Mouse (Mus musculus): ENCODE measurements around the gene Ptprm. TPM values are rescaled to one million over a fixed set of nuclear protein-coding genes. Genes with fewer than 3 reads are reported as not detected.

Gene Ptprm
- polyA plus RNA-seq, 1 experiment from 2014 or later: 17.7 TPM

DNA sequence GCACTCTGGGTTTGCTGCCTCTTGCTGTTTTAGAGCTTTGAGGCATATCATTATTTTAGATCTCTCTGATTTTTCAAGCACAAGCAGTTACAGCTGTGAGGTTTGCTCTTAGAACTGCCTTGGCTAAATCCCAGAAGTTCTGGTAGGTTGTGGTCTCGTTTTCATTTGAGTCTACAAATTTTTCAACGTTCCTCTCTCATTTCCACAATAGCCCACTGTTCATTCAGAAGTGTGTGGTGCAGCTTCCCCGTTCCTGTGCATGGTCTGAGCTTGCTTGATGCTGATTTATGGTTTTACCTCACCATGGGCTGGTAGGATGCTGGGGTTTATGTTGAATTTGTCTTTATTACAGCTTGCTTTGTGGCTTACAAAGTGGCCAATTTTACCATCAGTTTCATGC is 695.0 kb downstream of the Ptprm start:
- Histone ChIP-seq H3K4me2 (no peak overlapping the region), H3K4me1 (no peaks in the 10 kb centered on the region; the same call in 1 of the 2 replicates), H3K36me3 (no peaks in the 10 kb centered on the region), H3K27me3 (no peaks in the 10 kb centered on the region), H3K9me3 (no peaks in the 10 kb centered on the region), H3K9ac (no peak overlapping the region), H3K27ac (no peak overlapping the region), H3K4me3 (no peak overlapping the region)
- no peak for ATAC-seq (ENCODE audit: insufficient number of reproducible peaks, low FRiP score, low TSS enrichment, low read depth)
- 19% methylated on average over 3 of the region's 3 CpGs for WGBS

DNA sequence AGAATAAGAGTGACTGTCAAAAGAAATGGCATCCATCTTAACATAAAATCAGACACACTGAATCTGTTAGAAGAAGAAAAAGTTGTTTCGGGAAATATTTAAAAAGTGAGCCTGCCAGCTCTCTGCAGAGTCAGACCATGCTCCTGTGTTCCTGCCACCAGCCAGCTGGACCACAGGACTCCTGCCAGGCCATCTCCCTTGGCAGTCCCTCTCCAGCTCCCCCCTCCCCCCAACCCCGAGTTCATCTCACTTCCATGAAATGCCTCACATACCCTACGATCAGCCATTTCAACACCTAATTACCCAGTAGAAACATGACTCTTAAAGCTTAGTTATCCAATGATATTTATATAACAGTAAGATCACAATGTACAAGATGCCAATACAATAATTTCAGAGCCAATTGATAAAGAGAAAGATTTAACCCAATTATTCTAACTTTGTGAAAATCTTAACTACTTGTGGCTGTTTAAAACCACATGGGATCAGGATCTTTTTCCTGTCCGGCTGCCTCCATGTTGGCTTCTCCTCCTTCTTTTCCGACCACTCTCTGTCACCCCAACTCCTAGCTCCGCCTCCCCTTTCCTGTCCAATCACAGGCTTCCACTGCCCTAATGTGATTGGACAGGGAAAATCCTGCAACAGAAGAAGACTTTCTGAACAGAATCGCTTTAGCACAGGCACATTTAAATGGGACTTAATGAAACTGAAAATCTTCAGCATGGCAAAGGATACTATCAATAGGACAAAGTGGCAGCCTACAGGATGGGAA is 716.1 kb downstream of the Ptprm start:
- H3K9ac ChIP-seq: no peak overlapping the region
- WGBS: 75% methylated on average over 7 of the region's 7 CpGs
- no peak overlapping the region for H3K4me3 ChIP-seq
- no peak overlapping the region for H3K4me2 ChIP-seq
- no peak for ATAC-seq (ENCODE audit: insufficient number of reproducible peaks, low FRiP score, low TSS enrichment, low read depth)
- no peak overlapping the region for H3K27ac ChIP-seq
- no peaks in the 10 kb centered on the region for H3K36me3 ChIP-seq
- no peaks in the 10 kb centered on the region for H3K27me3 ChIP-seq
- no peaks in the 10 kb centered on the region for H3K4me1 ChIP-seq
- no peaks in the 10 kb centered on the region for H3K9me3 ChIP-seq

DNA sequence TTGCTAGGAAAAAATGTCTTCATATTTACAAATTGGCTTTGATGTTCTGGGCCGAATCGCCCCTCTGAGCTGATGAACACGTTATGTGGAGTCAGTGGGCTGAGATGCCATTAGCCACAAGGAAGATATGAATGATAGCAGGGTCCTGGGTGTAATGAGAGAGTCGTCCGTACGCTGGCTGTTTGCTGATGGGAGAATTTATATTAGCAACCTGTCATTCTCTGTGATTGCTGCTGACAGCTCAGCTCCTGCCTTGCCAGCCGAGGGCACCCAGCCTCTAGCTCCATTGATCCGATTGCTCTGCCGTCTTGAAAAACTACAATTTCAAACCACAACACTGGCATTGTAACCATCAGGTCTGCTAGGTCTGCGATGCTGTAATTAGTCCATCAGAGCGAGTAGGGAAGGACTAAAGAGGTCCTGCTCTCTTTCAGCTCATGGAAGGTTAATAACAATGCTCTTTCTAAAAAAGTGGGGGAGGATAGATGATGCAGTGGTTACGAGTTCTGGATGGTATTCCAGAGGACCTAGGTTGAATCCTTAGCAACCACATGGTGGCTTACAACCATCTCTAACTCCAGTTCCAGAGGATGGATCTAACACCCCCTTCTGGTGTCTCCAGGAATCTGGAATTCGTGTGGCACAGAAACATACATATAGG is 734.1 kb downstream of the Ptprm start:
- H3K9ac ChIP-seq: no peak overlapping the region
- no peaks in the 10 kb centered on the region for H3K27me3 ChIP-seq
- no peak overlapping the region for H3K4me2 ChIP-seq
- no peak overlapping the region for H3K27ac ChIP-seq
- no peaks in the 10 kb centered on the region for H3K4me1 ChIP-seq
- WGBS: 76% methylated on average over 13 of the region's 13 CpGs
- H3K36me3 ChIP-seq: no peaks in the 10 kb centered on the region
- ATAC-seq (ENCODE audit: insufficient number of reproducible peaks, low FRiP score, low TSS enrichment, low read depth): no peak
- no peaks in the 10 kb centered on the region for H3K9me3 ChIP-seq
- H3K4me3 ChIP-seq: no peak overlapping the region

DNA sequence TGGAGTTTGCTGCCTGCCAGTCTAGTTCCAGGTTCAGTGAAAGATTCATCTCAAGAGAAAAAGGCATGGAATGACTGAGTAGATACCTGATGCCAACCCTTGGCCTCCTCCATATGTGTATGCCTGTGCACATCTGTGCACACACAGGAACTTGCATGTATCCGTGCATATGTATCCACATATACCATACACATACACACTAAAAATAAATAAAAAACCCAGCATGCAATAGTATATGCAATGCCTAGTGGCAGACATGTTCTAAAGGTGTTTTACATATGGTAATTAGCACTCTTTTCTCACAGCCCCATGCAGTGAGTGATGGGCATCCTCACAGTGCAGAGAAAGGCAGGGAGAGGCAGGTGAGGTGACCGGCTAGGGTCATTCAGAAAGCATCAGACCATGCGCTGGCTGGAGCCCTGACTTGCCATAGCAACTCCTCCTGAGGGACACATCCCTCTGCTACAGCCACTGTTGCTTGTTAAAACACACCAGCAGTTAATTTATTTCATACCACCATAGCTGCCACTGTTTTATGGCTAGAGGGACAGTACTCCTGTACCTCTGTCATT is 734.9 kb downstream of the Ptprm start:
- H3K4me2 ChIP-seq: no peak overlapping the region
- 76% methylated on average over 3 of the region's 3 CpGs for WGBS
- no peak overlapping the region for H3K27ac ChIP-seq
- no peaks in the 10 kb centered on the region for H3K9me3 ChIP-seq
- H3K9ac ChIP-seq: no peak overlapping the region
- H3K36me3 ChIP-seq: no peaks in the 10 kb centered on the region
- no peak overlapping the region for H3K4me3 ChIP-seq
- H3K27me3 ChIP-seq: no peaks in the 10 kb centered on the region
- H3K4me1 ChIP-seq: no peaks in the 10 kb centered on the region
- no peak for ATAC-seq (ENCODE audit: insufficient number of reproducible peaks, low FRiP score, low TSS enrichment, low read depth)

Small RNA genes lying within 50 kb of the gene (microRNA-seq; reads per million reads assigned to microRNA genes)
- gene Mir5709: not detected
